Comparison of ENCODE assay signal across 10 mouse cellular contexts in the genomic region with DNA sequence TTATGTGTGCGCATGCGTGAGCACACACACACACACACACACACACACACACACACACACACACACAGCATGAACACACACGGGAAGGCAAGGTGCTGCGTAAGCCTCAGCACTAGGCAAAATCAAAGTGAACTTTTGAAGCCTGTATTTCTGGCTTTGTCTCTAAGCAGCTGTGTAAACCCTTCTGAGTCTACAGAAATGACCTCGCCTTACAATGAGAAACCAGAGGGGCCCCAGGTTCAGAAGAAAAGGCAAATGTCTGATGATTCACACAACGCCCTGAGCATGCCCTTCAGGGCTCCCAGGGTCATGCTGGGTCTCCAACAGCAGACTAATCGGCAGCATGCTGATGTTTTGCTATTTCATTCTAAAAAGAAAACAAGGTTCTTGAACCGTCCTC.
DNase-seq lines count a peak whose midpoint lies in the region; ATAC-seq and TF ChIP-seq lines count a peak whose summit lies in the region.
"Had no signal": no experiment of that assay in that cellular context is flagged by ENCODE, and none has a peak within 500 bp of the region (broad histone marks: within the 10 kb centered on the region; RNA-seq: fewer than 3 reads in every experiment).

No protein-coding gene starts in this region.

- H3K36me3 ChIP-seq in midbrain, embryonic 16.5 days (ENCODE audit: control insufficient read depth, insufficient read depth, low read length) = no peaks in the 10 kb centered on the region
- H3K36me3 ChIP-seq in midbrain, embryonic 15.5 days (replicated peaks) = no peaks in the 10 kb centered on the region
- H3K36me3 ChIP-seq in embryonic facial prominence, embryonic 14.5 days (ENCODE audit: control insufficient read depth, insufficient read depth, low read length) = no peaks in the 10 kb centered on the region
- H3K36me3 ChIP-seq in intestine, embryonic 14.5 days (ENCODE audit: control insufficient read depth, insufficient read depth, low read length) = no peaks in the 10 kb centered on the region
- H3K36me3 ChIP-seq in stomach, postnatal 0 days (ENCODE audit: control insufficient read depth, insufficient read depth, low read length) = no peaks in the 10 kb centered on the region

- no peak overlapping the region for H3K9ac ChIP-seq in midbrain, embryonic 16.5 days (ENCODE audit: low read depth, low read length)
- H3K9ac ChIP-seq in midbrain, embryonic 15.5 days = no peak overlapping the region
- no peak overlapping the region for H3K9ac ChIP-seq in embryonic facial prominence, embryonic 14.5 days (ENCODE audit: low read depth, low read length)
- H3K9ac ChIP-seq in intestine, embryonic 14.5 days (ENCODE audit: low read length) = no peak overlapping the region
- no peak overlapping the region for H3K9ac ChIP-seq in stomach, postnatal 0 days (ENCODE audit: low read length)

- peak; percentile 50 for DNase-seq in embryonic facial prominence, embryonic 14.5 days (ENCODE audit: low spot score)
- peak; percentile 55 for DNase-seq in intestine, embryonic 14.5 days (ENCODE audit: low spot score)
- peak; percentile 60 for DNase-seq in stomach, postnatal 0 days (ENCODE audit: low spot score)
- DNase-seq in cerebellum, postnatal 36 days = no peak
- DNase-seq in right cerebral cortex, adult 2 months (ENCODE audit: low spot score in 2 of 2) = no peak
- DNase-seq: heart, adult 11 months; kidney, adult 18-20 months had no signal

- no peak for ATAC-seq in midbrain, embryonic 16.5 days
- ATAC-seq in midbrain, embryonic 15.5 days (replicated peaks) = no peak
- ATAC-seq in embryonic facial prominence, embryonic 14.5 days (ENCODE audit: low read depth) = no peak; the same call in 1 of the 2 replicates
- no peak for ATAC-seq in intestine, embryonic 14.5 days (replicated peaks; ENCODE audit: low FRiP score, low TSS enrichment, low read depth)
- peak; percentile 89 for ATAC-seq in stomach, postnatal 0 days (ENCODE audit: low FRiP score, low TSS enrichment)

- H3K9me3 ChIP-seq in midbrain, embryonic 16.5 days (replicated peaks; ENCODE audit: control insufficient read depth, low read length, poor library complexity, severe bottlenecking) = no peaks in the 10 kb centered on the region
- H3K9me3 ChIP-seq in midbrain, embryonic 15.5 days = no peaks in the 10 kb centered on the region
- H3K9me3 ChIP-seq in embryonic facial prominence, embryonic 14.5 days (ENCODE audit: control insufficient read depth, low read length) = no peaks in the 10 kb centered on the region
- no peaks in the 10 kb centered on the region for H3K9me3 ChIP-seq in intestine, embryonic 14.5 days (ENCODE audit: control insufficient read depth, low read length)
- H3K9me3 ChIP-seq in stomach, postnatal 0 days (ENCODE audit: control insufficient read depth, low read length) = no peaks in the 10 kb centered on the region

- TF ChIP-seq EP300 in stomach, postnatal 0 days (optimal IDR thresholded peaks at IDR 0.05) = no peak

- peaks cover 58% of the 10 kb centered on the region for H3K4me1 ChIP-seq in midbrain, embryonic 16.5 days (ENCODE audit: control insufficient read depth, insufficient read depth, low read length)
- peaks cover 58% of the 10 kb centered on the region for H3K4me1 ChIP-seq in midbrain, embryonic 15.5 days
- peaks cover 35% of the 10 kb centered on the region for H3K4me1 ChIP-seq in embryonic facial prominence, embryonic 14.5 days (ENCODE audit: control insufficient read depth, insufficient read depth, low read length)
- peaks cover 7% of the 10 kb centered on the region for H3K4me1 ChIP-seq in intestine, embryonic 14.5 days (replicated peaks; ENCODE audit: control insufficient read depth, insufficient read depth, low read length)
- 0 out of 2 replicates have a peak, but pooled peaks cover 7% of the 10 kb centered on the region for H3K4me1 ChIP-seq in stomach, postnatal 0 days (replicated peaks; ENCODE audit: control insufficient read depth, insufficient read depth)

- TF ChIP-seq CTCF in stomach, postnatal 0 days (IDR thresholded peaks at IDR 0.05; ENCODE audit: low read depth) = no peak

- no peaks in the 10 kb centered on the region for H3K27me3 ChIP-seq in midbrain, embryonic 16.5 days (ENCODE audit: control insufficient read depth, insufficient read depth, low read depth, low read length)
- H3K27me3 ChIP-seq in midbrain, embryonic 15.5 days (replicated peaks) = no peaks in the 10 kb centered on the region
- no peaks in the 10 kb centered on the region for H3K27me3 ChIP-seq in embryonic facial prominence, embryonic 14.5 days (replicated peaks; ENCODE audit: control insufficient read depth, insufficient read depth, low read length)
- no peaks in the 10 kb centered on the region for H3K27me3 ChIP-seq in intestine, embryonic 14.5 days (replicated peaks; ENCODE audit: control insufficient read depth, insufficient read depth, low read length)
- no peaks in the 10 kb centered on the region for H3K27me3 ChIP-seq in stomach, postnatal 0 days (ENCODE audit: control insufficient read depth, insufficient read depth, low read length)

- H3K4me2 ChIP-seq in midbrain, embryonic 16.5 days (ENCODE audit: low read length) = no peak overlapping the region
- H3K4me2 ChIP-seq in midbrain, embryonic 15.5 days = no peak overlapping the region
- H3K4me2 ChIP-seq in embryonic facial prominence, embryonic 14.5 days (ENCODE audit: low read depth, low read length) = no peak overlapping the region
- H3K4me2 ChIP-seq in intestine, embryonic 14.5 days (ENCODE audit: low read length) = no peak overlapping the region
- no peak overlapping the region for H3K4me2 ChIP-seq in stomach, postnatal 0 days (replicated peaks; ENCODE audit: low read depth)

- H3K4me3 ChIP-seq in midbrain, embryonic 16.5 days (ENCODE audit: low read depth, low read length) = no peak overlapping the region
- no peak overlapping the region for H3K4me3 ChIP-seq in midbrain, embryonic 15.5 days
- no peak overlapping the region for H3K4me3 ChIP-seq in embryonic facial prominence, embryonic 14.5 days (ENCODE audit: low read depth, low read length)
- H3K4me3 ChIP-seq in intestine, embryonic 14.5 days (ENCODE audit: low read depth, low read length) = no peak overlapping the region
- no peak overlapping the region for H3K4me3 ChIP-seq in stomach, postnatal 0 days (ENCODE audit: low read depth, low read length)
- H3K4me3 ChIP-seq: erythroblast, embryonic 14.5 days had no signal

- 44% methylated on average over 8 of the region's 8 CpGs for WGBS in midbrain, embryonic 16.5 days
- 34% methylated on average over 8 of the region's 8 CpGs for WGBS in midbrain, embryonic 15.5 days
- WGBS in embryonic facial prominence, embryonic 14.5 days = 53% methylated on average over 8 of the region's 8 CpGs
- 54% methylated on average over 8 of the region's 8 CpGs for WGBS in intestine, embryonic 14.5 days
- WGBS in stomach, postnatal 0 days = 47% methylated on average over 8 of the region's 8 CpGs

- peak overlapping the region; percentile 59; the same call in 1 of the 2 replicates for H3K27ac ChIP-seq in midbrain, embryonic 16.5 days (ENCODE audit: low read length)
- H3K27ac ChIP-seq in midbrain, embryonic 15.5 days = no peak overlapping the region
- peak overlapping the region; percentile 54 for H3K27ac ChIP-seq in embryonic facial prominence, embryonic 14.5 days (replicated peaks; ENCODE audit: low read depth, low read length)
- H3K27ac ChIP-seq in intestine, embryonic 14.5 days (ENCODE audit: low read depth) = peak overlapping the region; percentile 3; the same call in 1 of the 2 replicates
- H3K27ac ChIP-seq in stomach, postnatal 0 days (replicated peaks) = no peak overlapping the region

Comparison
In these comparisons a context has a peak if more than half of its experiments do, and no peak if none do; other contexts are left out.
1. H3K27ac ChIP-seq: peak in midbrain, embryonic 16.5 days (single experiment), embryonic facial prominence, embryonic 14.5 days (single experiment) and intestine, embryonic 14.5 days (single experiment); none in midbrain, embryonic 15.5 days (single experiment) and stomach, postnatal 0 days (single experiment).
2. DNase-seq: peak in embryonic facial prominence, embryonic 14.5 days (single experiment), intestine, embryonic 14.5 days (single experiment) and stomach, postnatal 0 days (single experiment); none in cerebellum, postnatal 36 days (0 of 2) and right cerebral cortex, adult 2 months (0 of 2).